Mouse (Mus musculus) cerebellum, postnatal 36 days (tissue): ENCODE measurements at regions not wholly inside any gene's neighbourhood (a gene's known extent, or its start where the extent isn't known, plus 50 kb on each side); places are given as distances from the start of the nearest gene placed in this dataset.
"Not testable (repeated sequence)": the region's sequence is repeated elsewhere in the genome, so short reads cannot be mapped to it uniquely, and the experiment has no call there.

Experiments
- DNase-seq, 2 experiments: peaks; one replicate each; pipeline ENCODE4 v3.0.0; 2021 to 2022; ENCODE audit warnings: mixed read lengths in 2 of 2

- peak; percentile 11 to 21 for DNase-seq
Measured at GRCm38 (mm10) chr8:71026424-71026890, 120.7 kb downstream of the Map1s start.

DNA sequence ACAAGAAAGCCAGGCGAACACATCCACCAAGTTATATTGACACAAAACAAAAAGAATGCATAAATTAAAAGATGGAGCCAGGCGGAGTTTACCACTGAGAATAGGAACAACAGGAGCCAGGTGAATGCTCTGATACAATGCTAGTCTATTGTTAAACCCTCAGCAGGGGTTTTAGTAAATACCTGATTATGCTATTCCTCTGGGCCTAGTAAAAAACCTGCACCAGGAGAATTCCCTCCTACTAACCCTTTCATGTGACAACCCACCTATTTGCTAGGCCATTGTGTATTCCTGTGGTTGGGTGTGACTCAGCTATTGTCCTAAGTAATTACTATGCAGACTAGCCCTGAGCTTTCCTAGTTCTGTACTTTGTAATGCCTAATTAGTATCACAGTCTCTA is 122.8 kb downstream of the Map1s start:
- not testable (repeated sequence) for DNase-seq
